Mouse (Mus musculus) small intestine, adult 2 months (tissue): ENCODE results near the gene Fcho2. TPM values are rescaled to one million over a fixed set of nuclear protein-coding genes. Genes with fewer than 3 reads are reported as not detected.

ENCODE experiments used
- H3K27ac ChIP-seq: fragments of 200-500 bp; 2 replicates; pipeline ENCODE4 v1.5.1; 2012; ENCODE audit warnings: low read depth, low read length, control low read depth, inconsistent platforms; ENCODE audit not compliant: insufficient read depth
- H3K27me3 ChIP-seq: fragments of 200-500 bp; 2 replicates; pipeline ENCODE4 v1.6.1; 2012; ENCODE audit warnings: mild to moderate bottlenecking, moderate library complexity, low read length, inconsistent platforms; ENCODE audit not compliant: control insufficient read depth, insufficient read depth
- H3K36me3 ChIP-seq: fragments of 200-500 bp; 2 replicates; pipeline ENCODE4 v1.6.1; 2012; ENCODE audit warnings: mild to moderate bottlenecking, low read length, control low read depth, inconsistent platforms; ENCODE audit not compliant: control insufficient read depth, insufficient read depth
- H3K4me1 ChIP-seq: fragments of 200-500 bp; 2 replicates; pipeline ENCODE4 v1.6.1; 2012; ENCODE audit warnings: low read length, inconsistent platforms, mixed read lengths; ENCODE audit not compliant: control insufficient read depth, insufficient read depth, insufficient read length
- H3K4me3 ChIP-seq: fragments of 200-500 bp; 2 replicates; pipeline ENCODE4 v1.5.1; 2012; ENCODE audit warnings: low read depth, mild to moderate bottlenecking, control low read depth, inconsistent platforms, low read length, moderate library complexity
- CTCF ChIP-seq: fragments of 200-500 bp; IDR thresholded peaks from 2 replicates; pipeline ENCODE4 v1.5.1; 2012; ENCODE audit warnings: low read depth, mild to moderate bottlenecking, control low read depth, inconsistent platforms, low read length, moderate library complexity, mixed read lengths; ENCODE audit not compliant: insufficient replicate concordance, insufficient read length; ENCODE audit errors: extremely low read depth
- POLR2A ChIP-seq: fragments of 200-500 bp; IDR thresholded peaks from 2 replicates; pipeline ENCODE4 v1.6.1; 2012; ENCODE audit warnings: low read depth, mild to moderate bottlenecking, control low read depth, inconsistent platforms, low read length, moderate library complexity
- WGBS: fragments of 180-500 bp; shearing (Covaris S2); methylation state at CpG from one replicate; pipeline ENCODE4 v1.1.7; 2018; 5-methylcytosine and 5-hydroxymethylcytosine counted together
- polyA plus RNA-seq: library from polyadenylated mRNA; depleted of rRNA; stranded (reverse); fragments of >200 nt; gene quantifications from 2 replicates; pipeline ENCODE4 v1.2.3, GENCODE M21; 2012

The Fcho2 gene
- polyA plus RNA-seq, 1 experiment: 8.5 TPM

DNA sequence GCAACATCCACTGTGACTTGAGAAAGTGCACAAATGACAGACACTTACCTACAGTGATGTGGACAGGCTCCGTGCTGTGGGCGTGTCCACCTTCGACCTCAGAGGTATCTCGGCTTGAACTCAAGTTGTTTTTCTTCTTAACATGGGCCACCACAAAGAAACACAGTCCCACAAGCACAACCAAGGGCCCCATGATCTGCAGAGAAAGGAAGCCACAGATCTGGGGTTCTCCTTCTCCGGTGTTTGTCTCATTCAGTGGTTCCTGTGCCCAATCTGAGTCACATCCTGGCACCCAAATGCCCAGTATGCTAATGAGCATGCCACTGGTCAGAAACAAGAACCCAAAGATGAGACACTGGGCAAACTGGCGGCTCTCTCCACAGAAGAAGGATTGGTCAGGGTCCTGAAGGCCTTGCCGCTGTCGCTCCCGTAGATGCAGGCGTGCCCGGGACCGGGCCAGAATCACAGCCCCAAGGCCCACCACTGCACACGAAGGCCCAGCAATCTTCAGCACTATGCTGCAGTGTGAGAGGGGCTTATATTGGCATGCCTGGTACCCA lies 123.2 kb downstream of the Fcho2 start:
- no peaks in the 10 kb centered on the region for H3K27me3 ChIP-seq
- no peak overlapping the region for H3K27ac ChIP-seq
- WGBS: 41% methylated on average over 13 of the region's 13 CpGs
- TF ChIP-seq CTCF (no peak), POLR2A (no peak)
- H3K4me1 ChIP-seq: peaks cover 29% of the 10 kb centered on the region
- H3K4me3 ChIP-seq: peak overlapping the region; percentile 38
- peaks cover 10% of the 10 kb centered on the region for H3K36me3 ChIP-seq

DNA sequence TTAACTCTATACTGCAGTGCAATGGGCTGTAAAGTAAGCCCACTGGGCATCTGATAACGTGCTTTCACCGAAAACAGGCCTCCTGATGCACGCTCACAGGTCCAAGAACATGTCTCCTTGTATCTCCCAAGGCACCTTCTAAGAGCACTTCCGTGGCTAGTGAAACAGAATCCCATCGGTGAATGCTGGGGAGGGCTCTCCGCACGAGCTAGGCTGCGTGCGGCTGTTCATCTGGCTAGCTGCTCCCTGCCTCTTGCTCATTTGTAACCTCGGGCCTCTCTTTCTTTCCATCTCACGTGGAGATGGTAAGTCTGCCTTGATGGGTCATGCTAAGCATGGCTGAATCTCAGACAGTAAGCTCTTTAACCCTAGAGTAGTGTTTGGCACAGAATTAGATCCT lies 124.4 kb downstream of the Fcho2 start:
- TF ChIP-seq POLR2A (no peak), CTCF (no peak)
- WGBS: 25% methylated on average over 11 of the region's 11 CpGs
- no peak overlapping the region for H3K27ac ChIP-seq
- no peaks in the 10 kb centered on the region for H3K27me3 ChIP-seq
- peaks cover 19% of the 10 kb centered on the region for H3K36me3 ChIP-seq
- peaks cover 21% of the 10 kb centered on the region for H3K4me1 ChIP-seq
- H3K4me3 ChIP-seq: peak overlapping the region; percentile 42

DNA sequence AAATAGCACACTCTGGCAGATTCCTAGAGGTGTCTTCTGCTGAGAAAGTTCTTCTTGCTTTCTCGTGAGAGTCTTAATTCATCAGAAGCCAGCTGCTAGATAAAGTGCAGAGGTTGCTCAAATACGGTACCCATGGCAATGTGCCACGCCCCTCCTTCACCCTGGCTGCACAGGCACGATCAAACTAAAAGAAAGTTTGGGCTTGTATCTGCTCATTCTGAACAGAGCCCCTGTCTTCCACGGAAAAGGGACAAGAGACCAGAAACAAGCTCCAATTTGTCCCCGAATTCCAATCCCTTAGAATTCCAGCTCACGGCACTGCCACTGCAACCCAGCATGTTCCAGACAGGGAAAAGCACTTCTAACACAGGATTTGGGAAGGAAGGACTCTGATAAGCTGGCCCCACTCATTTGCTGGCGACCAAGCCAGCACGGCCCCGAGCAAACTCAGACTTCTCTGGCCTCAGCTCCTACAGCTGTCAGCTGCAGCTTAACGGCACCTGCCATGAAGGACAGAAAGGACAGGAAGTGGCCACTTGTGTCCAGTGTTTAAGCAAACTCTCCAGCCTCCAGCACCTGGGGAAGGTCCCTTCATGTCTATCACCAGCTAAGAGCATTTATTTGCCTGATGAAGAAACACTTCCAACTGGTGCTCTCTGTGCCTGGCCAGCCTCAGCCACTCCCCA lies 125.5 kb downstream of the Fcho2 start:
- 17% methylated on average over 11 of the region's 11 CpGs for WGBS

DNA sequence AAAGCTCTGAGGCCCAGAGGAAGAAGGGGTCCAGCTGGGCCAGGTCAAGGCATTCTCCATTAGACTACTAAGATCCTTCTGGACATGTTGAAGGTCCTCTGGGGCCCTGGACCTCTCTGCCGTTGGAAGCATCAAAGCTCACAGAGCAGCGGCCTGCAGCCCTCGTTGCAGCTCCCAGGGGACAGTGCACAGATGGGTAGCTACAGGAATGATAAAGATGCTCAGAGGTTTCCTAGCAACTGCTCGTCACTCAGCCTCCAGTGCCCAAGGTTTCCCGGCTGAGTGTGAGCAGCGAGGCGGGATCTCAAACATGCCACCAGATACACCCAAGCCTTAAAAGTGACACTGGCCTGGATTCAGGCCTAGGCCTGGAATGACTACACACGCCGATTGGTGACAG lies 127.3 kb downstream of the Fcho2 start:
- H3K36me3 ChIP-seq: peaks cover 21% of the 10 kb centered on the region
- WGBS: 83% methylated on average over 9 of the region's 9 CpGs
- no peak overlapping the region for H3K27ac ChIP-seq
- H3K27me3 ChIP-seq: no peaks in the 10 kb centered on the region
- peaks cover 17% of the 10 kb centered on the region for H3K4me1 ChIP-seq
- TF ChIP-seq POLR2A: no peak
- no peak for TF ChIP-seq CTCF
- H3K4me3 ChIP-seq: no peak overlapping the region

More for the DNA sequence above, 125.5 kb downstream of the Fcho2 start:
- TF ChIP-seq POLR2A (no peak), CTCF (no peak)
- H3K27ac ChIP-seq: no peak overlapping the region
- no peaks in the 10 kb centered on the region for H3K27me3 ChIP-seq
- peaks cover 15% of the 10 kb centered on the region for H3K4me1 ChIP-seq
- peaks cover 21% of the 10 kb centered on the region for H3K36me3 ChIP-seq
- peak overlapping the region; percentile 41 for H3K4me3 ChIP-seq

DNA sequence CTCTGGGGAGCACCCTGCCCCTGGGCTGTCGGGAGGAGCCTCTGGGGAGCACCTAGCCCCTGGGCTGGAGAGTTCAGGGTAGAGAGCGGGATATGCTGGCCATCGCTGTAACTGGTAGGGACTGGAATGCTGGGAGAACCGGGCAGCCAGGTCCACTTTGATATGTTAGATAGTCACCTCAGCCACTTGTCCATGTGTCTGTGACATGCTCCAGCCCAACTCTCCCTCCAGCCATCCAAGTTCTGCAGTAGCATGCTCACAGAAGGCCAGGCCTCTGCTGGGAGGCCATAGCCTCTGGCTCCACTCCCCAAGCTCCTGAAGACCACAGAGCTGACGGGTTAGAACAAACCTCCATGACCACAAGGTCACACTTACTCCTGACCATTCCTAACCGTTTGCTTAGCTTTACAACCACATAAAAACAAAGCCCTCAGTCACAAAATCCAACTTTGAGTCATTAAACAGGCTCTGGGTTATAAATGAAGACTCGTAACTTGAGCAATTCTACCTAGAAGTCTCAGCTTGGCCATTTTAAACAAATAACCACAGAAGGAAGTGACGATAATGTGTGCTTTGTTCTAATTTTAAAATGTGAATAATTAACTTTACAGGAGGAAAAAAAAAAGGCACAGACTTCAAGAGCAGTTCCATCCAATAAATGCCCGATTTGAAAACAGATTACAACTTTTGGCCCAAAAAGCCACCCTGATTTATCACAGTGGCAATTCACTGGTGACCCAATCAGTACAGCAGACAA lies 130.9 kb downstream of the Fcho2 start:
- peaks cover 12% of the 10 kb centered on the region; the same call in 1 of the 2 replicates for H3K4me1 ChIP-seq
- H3K27me3 ChIP-seq: no peaks in the 10 kb centered on the region
- WGBS: 39% methylated on average over 9 of the region's 9 CpGs
- H3K36me3 ChIP-seq: peaks cover 21% of the 10 kb centered on the region
- TF ChIP-seq CTCF (no peak), POLR2A (no peak)
- no peak overlapping the region for H3K4me3 ChIP-seq
- no peak overlapping the region for H3K27ac ChIP-seq

DNA sequence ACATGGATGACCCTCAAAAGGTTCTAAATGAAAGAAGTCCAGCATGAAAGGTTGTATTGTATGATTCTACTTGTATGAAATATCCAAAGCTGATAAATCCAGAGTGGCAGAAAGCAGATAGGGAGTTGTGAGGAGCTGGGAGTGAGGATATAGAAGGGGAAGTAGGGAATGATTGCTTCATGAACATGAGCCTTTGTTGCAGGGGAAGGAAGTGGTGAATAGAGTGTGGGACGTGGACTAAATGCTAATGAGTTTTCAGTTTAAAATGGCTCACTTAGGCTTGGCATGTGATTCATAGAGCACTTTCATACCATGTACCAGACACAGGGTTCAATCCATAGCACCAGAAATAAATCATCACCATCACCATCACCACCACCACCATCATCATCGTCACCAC lies 131.8 kb downstream of the Fcho2 start:
- H3K4me1 ChIP-seq: peaks cover 12% of the 10 kb centered on the region; the same call in 1 of the 2 replicates
- no peaks in the 10 kb centered on the region for H3K27me3 ChIP-seq
- peaks cover 17% of the 10 kb centered on the region for H3K36me3 ChIP-seq
- H3K27ac ChIP-seq: no peak overlapping the region
- TF ChIP-seq CTCF (no peak), POLR2A (no peak)
- no peak overlapping the region for H3K4me3 ChIP-seq
- WGBS: 87% methylated on average over 2 of the region's 2 CpGs
